Mouse (Mus musculus) kidney, adult 2 months (tissue): ENCODE measurements around the gene Clip2. TPM values are rescaled to one million over a fixed set of nuclear protein-coding genes. Genes with fewer than 3 reads are reported as not detected.

Experiments
- DNase-seq: peaks from one replicate; pipeline ENCODE4 v3.0.0; 2021
- H3K27ac ChIP-seq: fragments of 200-500 bp; 2 replicates; pipeline ENCODE4 v1.5.1; 2012; ENCODE audit warnings: low read depth, low read length, control low read depth, inconsistent platforms; ENCODE audit not compliant: insufficient read depth
- H3K27me3 ChIP-seq: fragments of 200-500 bp; replicated peaks from 2 replicates; pipeline ENCODE4 v1.6.1; 2012; ENCODE audit warnings: mild to moderate bottlenecking, moderate library complexity, low read length, inconsistent platforms; ENCODE audit not compliant: control insufficient read depth, insufficient read depth
- H3K36me3 ChIP-seq: fragments of 200-500 bp; 2 replicates; pipeline ENCODE4 v1.6.1; 2012; ENCODE audit warnings: mild to moderate bottlenecking, moderate library complexity, low read length, inconsistent platforms; ENCODE audit not compliant: control insufficient read depth, insufficient read depth
- H3K4me1 ChIP-seq: fragments of 200-500 bp; 2 replicates; pipeline ENCODE4 v1.6.1; 2011; ENCODE audit warnings: low read length; ENCODE audit not compliant: control insufficient read depth, insufficient read depth
- H3K4me3 ChIP-seq: fragments of 200-500 bp; 2 replicates; pipeline ENCODE4 v1.5.1; 2011; ENCODE audit warnings: mild to moderate bottlenecking, low read depth, low read length, control low read depth; ENCODE audit not compliant: insufficient read depth
- CTCF ChIP-seq: fragments of 200-500 bp; conservative IDR thresholded peaks from 2 replicates; pipeline ENCODE4 v1.5.1; 2011; ENCODE audit warnings: low read depth, mild to moderate bottlenecking, control low read depth, low read length, moderate library complexity, mixed read lengths; ENCODE audit not compliant: insufficient read depth, insufficient read length
- POLR2A ChIP-seq: fragments of 200-500 bp; IDR thresholded peaks from one replicate; pipeline ENCODE4 v1.6.1; 2011; ENCODE audit warnings: low read depth, low read length, control low read depth
- WGBS: fragments of 180-500 bp; shearing (Covaris S2); methylation state at CpG from one replicate; pipeline ENCODE4 v1.1.7; 2018; 5-methylcytosine and 5-hydroxymethylcytosine counted together
- polyA plus RNA-seq: library from polyadenylated mRNA; depleted of rRNA; stranded (reverse); fragments of >200 nt; gene quantifications from 2 replicates; pipeline ENCODE4 v1.2.3, GENCODE M21; 2012

Clip2 gene
- polyA plus RNA-seq, 1 experiment, result 22.4 TPM

- no peak overlapping the region for H3K27ac ChIP-seq
- no peaks in the 10 kb centered on the region for H3K27me3 ChIP-seq
- TF ChIP-seq POLR2A (no peak), CTCF (no peak)
- no peak overlapping the region for H3K4me3 ChIP-seq
- DNase-seq, result no peak
- WGBS, result 86% methylated on average over 16 of the region's 16 CpGs
- H3K36me3 ChIP-seq, result no peaks in the 10 kb centered on the region
- H3K4me1 ChIP-seq, result no peaks in the 10 kb centered on the region
These were observed 8.4 kb upstream of the Clip2 start for GRCm38 (mm10) chr5:134560450-134561171.

GRCm38 (mm10) chr5:134560071-134560449 is 7.8 kb upstream of the Clip2 start, which contains the start of gene Syna:
Syna (minus strand) TSS chr5:134560171.
- H3K27ac ChIP-seq, result no peak within 1 kb of the TSS
- TF ChIP-seq POLR2A (no peak), CTCF (no peak)
- DNase-seq, result no peak
- no peak within 1 kb of the TSS for H3K4me3 ChIP-seq
- no peaks in the 10 kb centered on the region for H3K27me3 ChIP-seq
- H3K4me1 ChIP-seq, result no peaks in the 10 kb centered on the region
- WGBS, result 92% methylated on average over 7 of the region's 7 CpGs
- H3K36me3 ChIP-seq, result no peaks in the 10 kb centered on the region

GRCm38 (mm10) chr5:134555463-134556164 is 3.4 kb upstream of the Clip2 start:
- DNase-seq, result peak; percentile 93
- H3K4me3 ChIP-seq, result no peak overlapping the region
- 14% methylated on average over 20 of the region's 20 CpGs for WGBS

GRCm38 (mm10) chr5:134553951-134554546 is 1.8 kb upstream of the Clip2 start:
- Histone ChIP-seq H3K4me1 (peaks cover 26% of the 10 kb centered on the region), H3K27me3 (no peaks in the 10 kb centered on the region), H3K36me3 (no peaks in the 10 kb centered on the region), H3K4me3 (no peak overlapping the region), H3K27ac (no peak overlapping the region)
- no peak for TF ChIP-seq POLR2A
- no peak for TF ChIP-seq CTCF
- 55% methylated on average over 5 of the region's 5 CpGs for WGBS
- DNase-seq, result peak; percentile 65

More at GRCm38 (mm10) chr5:134555463-134556164, 3.4 kb upstream of the Clip2 start:
- Histone ChIP-seq H3K27me3 (no peaks in the 10 kb centered on the region), H3K4me1 (peaks cover 16% of the 10 kb centered on the region), H3K27ac (peak overlapping the region; percentile 83), H3K36me3 (no peaks in the 10 kb centered on the region)
- TF ChIP-seq CTCF (no peak), POLR2A (no peak)

GRCm38 (mm10) chr5:134551233-134552109 is 763 bp downstream of the Clip2 start:
- WGBS, result 2% methylated on average over 52 of the region's 52 CpGs
- peak; percentile 59 for DNase-seq
- peak overlapping the region; percentile 80 for H3K27ac ChIP-seq
- H3K4me3 ChIP-seq, result peak overlapping the region; percentile 72
- H3K4me1 ChIP-seq, result peaks cover 39% of the 10 kb centered on the region
- TF ChIP-seq CTCF (no peak), POLR2A (no peak)
- no peaks in the 10 kb centered on the region for H3K36me3 ChIP-seq
- H3K27me3 ChIP-seq, result no peaks in the 10 kb centered on the region

GRCm38 (mm10) chr5:134550836-134551232 is 1.4 kb downstream of the Clip2 start:
- Histone ChIP-seq H3K4me1 (peaks cover 39% of the 10 kb centered on the region), H3K36me3 (no peaks in the 10 kb centered on the region), H3K27ac (peak overlapping the region; percentile 51), H3K4me3 (peak overlapping the region; percentile 72), H3K27me3 (no peaks in the 10 kb centered on the region)
- peak; percentile 40 for DNase-seq
- no peak for TF ChIP-seq CTCF
- TF ChIP-seq POLR2A, result no peak
- 10% methylated on average over 6 of the region's 6 CpGs for WGBS
